Mouse (Mus musculus): ENCODE data around the gene 2310061I04Rik. TPM values are rescaled to one million over a fixed set of nuclear protein-coding genes. Genes with fewer than 3 reads are reported as not detected.

Gene 2310061I04Rik
- 25.8 TPM for polyA plus RNA-seq (2017; shearing (Covaris generic))

GRCm38 (mm10) chr17:35896781-35897643 is at the start of gene 2310061I04Rik:
2310061I04Rik (minus strand) TSS chr17:35897431.

DNA sequence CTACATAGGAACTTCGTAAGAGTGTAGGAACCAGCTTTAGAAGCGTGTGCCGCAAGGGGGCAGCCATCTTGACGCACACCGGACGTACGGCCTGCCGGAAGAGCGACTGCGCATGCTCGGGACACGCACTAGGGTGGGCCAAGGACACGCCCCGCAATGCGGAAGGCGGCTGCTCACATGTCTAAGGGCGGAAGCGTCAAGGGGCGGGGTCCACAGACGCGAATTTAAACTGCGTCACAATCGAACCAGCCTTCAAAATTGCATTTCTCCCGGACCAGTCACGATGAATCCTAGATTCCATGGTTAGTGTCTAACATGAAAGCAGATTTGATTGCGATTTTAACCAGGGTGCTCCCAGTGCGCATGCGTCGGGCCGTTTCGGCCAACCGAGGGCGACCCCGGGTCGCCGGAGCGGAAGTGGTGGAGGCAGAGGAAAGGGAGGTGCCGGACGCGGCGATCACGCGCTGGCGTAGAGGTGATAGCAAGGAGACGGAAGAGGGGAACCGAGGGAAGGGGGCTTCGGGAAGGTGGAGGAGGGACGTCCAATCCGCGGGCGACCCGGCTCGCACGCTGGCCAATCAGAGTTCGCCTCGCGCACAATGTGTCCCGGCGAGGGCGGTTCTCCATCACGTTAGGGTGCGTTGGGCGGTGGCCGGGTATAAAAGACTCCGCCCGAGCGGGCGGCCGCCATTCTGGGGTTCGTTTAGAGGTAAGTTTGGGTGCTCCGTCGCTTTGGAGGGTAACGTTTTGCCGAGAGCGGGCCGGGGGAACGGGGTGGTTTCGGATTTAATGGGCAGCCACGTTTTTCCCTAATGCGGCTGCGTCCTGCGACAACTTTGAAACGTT is 19.3 kb upstream of the 2310061I04Rik start, which contains the start of the genes Mrps18b and Ppp1r10:
TSS of gene Mrps18b (minus strand) at position 93 of the 846 bp plus-strand sequence.
TSS of gene Ppp1r10 (plus strand) at position 138 of the 846 bp plus-strand sequence.

DNA sequence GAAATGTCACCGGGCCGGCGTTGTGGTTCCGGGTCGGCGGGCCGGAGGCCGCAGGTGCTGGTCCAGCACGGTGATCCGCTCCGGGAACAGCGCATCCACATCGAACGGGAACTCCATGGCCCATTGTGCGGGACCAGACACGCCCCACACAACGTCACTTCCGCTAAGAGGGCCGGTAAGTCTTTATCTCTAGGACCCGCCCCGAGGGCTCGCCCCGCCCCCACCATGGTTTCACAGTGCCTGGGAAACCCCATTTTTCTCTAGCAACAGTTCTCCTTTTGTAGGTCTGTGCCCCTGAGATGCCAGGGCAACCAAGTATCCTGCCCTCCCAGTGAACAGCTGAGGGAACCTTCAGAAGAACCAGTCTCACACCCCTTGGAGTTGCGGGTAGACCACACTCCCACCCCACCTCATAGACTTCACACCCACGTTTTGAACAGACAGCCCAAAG is 12.7 kb upstream of the 2310061I04Rik start, which contains the start of gene Atat1:
TSS of gene Atat1 (minus strand) at position 157 of the 451 bp plus-strand sequence.

DNA sequence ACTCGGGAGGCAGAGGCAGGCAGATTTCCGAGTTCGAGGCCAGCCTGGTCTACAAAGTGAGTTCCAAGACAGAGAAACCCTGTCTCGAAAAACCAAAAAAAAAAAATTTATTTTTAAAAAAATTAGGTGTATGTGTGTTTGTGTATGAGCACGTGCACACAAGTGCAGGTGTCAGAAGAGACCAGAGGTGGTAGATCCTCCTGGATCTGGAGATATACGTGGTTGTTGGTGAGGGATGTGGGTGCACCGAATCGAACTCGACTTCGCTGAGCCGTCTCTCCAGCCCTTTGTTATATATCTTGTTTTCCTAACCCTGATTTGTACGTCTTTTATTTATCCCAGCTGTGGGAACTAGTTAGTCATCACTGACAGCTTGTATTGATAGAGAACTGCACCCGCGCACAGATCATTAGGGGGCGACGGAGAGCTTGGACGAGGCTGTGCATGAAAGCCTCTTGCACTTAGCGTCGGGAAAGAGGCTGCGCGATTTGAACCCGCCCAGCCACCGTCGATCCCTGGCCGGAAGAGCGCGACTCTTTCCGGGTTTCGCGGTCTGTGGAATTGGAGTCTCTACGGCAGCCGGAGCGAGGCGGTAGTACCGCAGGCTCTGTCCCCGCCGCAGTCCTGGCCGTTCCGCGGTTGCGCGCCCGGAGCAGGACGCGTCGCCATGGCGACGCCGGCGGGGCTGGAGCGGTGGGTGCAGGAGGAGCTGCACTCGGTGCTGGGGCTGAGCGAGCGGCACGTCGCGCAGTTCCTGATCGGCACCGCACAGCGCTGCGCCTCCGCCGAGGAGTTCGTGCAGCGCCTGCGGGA is 17.8 kb downstream of the 2310061I04Rik start, which contains the start of gene Dhx16:
TSS of gene Dhx16 (plus strand) at position 575 of the 813 bp plus-strand sequence.

GRCm38 (mm10) chr17:35865481-35866280 is 31.6 kb downstream of the 2310061I04Rik start, which contains the start of gene Ppp1r18:
Ppp1r18 (plus strand) TSS chr17:35865593.

DNA sequence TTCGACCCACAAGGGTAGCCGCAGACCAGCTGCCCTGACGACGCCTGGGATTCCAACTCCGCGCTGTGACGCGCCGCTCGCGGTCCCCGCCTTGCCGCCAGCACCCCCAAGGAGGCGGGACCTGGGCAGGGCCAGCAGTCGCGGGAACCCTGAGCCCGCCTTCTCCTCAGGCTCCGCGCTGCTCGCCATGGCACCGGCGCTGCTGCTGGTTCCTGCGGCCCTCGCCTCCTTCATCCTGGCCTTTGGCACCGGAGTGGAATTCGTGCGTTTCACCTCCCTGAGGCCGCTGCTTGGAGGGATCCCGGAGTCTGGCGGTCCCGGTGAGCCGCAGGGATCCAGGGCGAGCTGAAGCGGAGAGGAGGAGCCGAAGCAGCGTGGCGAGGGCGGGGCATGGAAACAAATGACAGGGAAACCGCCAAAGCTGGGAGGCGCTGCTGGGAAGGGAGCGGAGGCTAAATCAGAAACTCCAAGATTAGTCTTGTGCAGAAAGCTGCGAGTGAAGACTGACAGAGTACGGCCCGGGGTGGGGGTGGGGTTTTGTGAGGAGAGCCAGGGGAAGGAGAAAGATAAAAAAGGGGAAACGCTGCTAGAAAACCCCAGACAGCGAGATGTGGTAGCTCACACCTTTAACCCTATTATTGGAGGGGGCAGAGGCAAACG is 35.9 kb downstream of the 2310061I04Rik start, which contains the start of gene Nrm:
TSS of gene Nrm (plus strand) at position 121 of the 660 bp plus-strand sequence.

Other genes starting within 250 kb of the 2310061I04Rik start
- 42.1 TPM for gene Vars2, start 229.8 kb downstream of the 2310061I04Rik start, polyA plus RNA-seq (2017; shearing (Covaris generic))
- 28.8 TPM for gene Gtf2h4, start 223.7 kb downstream of the 2310061I04Rik start, polyA plus RNA-seq (2017; shearing (Covaris generic))
- gene Ddr1, start 192.8 kb downstream of the 2310061I04Rik start, polyA plus RNA-seq (2017; shearing (Covaris generic)), result 5.8 TPM
- gene Ier3, start 75.7 kb downstream of the 2310061I04Rik start, polyA plus RNA-seq (2017; shearing (Covaris generic)), result 1.9 TPM
- 46.0 TPM for gene Flot1, start 74.2 kb downstream of the 2310061I04Rik start, polyA plus RNA-seq (2017; shearing (Covaris generic))
- 130 TPM for gene Tubb5, start 59.1 kb downstream of the 2310061I04Rik start, polyA plus RNA-seq (2017; shearing (Covaris generic))
- gene Mdc1, start 55.9 kb downstream of the 2310061I04Rik start, polyA plus RNA-seq (2017; shearing (Covaris generic)), result 21.6 TPM
- gene Nrm, start 36.1 kb downstream of the 2310061I04Rik start, polyA plus RNA-seq (2017; shearing (Covaris generic)), result 32.8 TPM
- gene Ppp1r18, start 31.8 kb downstream of the 2310061I04Rik start, polyA plus RNA-seq (2017; shearing (Covaris generic)), result 685 TPM
- gene Dhx16, start 17.6 kb downstream of the 2310061I04Rik start, polyA plus RNA-seq (2017; shearing (Covaris generic)), result 23.4 TPM
- 26.7 TPM for gene Atat1, start 12.6 kb upstream of the 2310061I04Rik start, polyA plus RNA-seq (2017; shearing (Covaris generic))
- 99.2 TPM for gene Mrps18b, start 19.0 kb upstream of the 2310061I04Rik start, polyA plus RNA-seq (2017; shearing (Covaris generic))
- gene Ppp1r10, start 19.0 kb upstream of the 2310061I04Rik start, polyA plus RNA-seq (2017; shearing (Covaris generic)), result 62.7 TPM
- gene Abcf1, start 72.3 kb upstream of the 2310061I04Rik start, polyA plus RNA-seq (2017; shearing (Covaris generic)), result 163 TPM
- 13.7 TPM for gene Gnl1, start 82.4 kb upstream of the 2310061I04Rik start, polyA plus RNA-seq (2017; shearing (Covaris generic))
- gene Prr3, start 82.8 kb upstream of the 2310061I04Rik start, polyA plus RNA-seq (2017; shearing (Covaris generic)), result 23.8 TPM
- 28.1 TPM for gene H2-T24, start 123.1 kb upstream of the 2310061I04Rik start, polyA plus RNA-seq (2017; shearing (Covaris generic))
- gene H2-T23, start 135.4 kb upstream of the 2310061I04Rik start, polyA plus RNA-seq (2017; shearing (Covaris generic)), result 779 TPM
- 262 TPM for gene H2-T22, start 145.3 kb upstream of the 2310061I04Rik start, polyA plus RNA-seq (2017; shearing (Covaris generic))
- 0.65 TPM for gene Gm6034, start 145.5 kb upstream of the 2310061I04Rik start, polyA plus RNA-seq (2017; shearing (Covaris generic))
- not detected for gene Gm11127, start 160.9 kb upstream of the 2310061I04Rik start, polyA plus RNA-seq (2017; shearing (Covaris generic))
- gene Gm19684, start 224.2 kb upstream of the 2310061I04Rik start, polyA plus RNA-seq (2017; shearing (Covaris generic)), result 1.4 TPM
- gene Gm7030, start 232.0 kb upstream of the 2310061I04Rik start, polyA plus RNA-seq (2017; shearing (Covaris generic)), result 0.33 TPM